Mouse (Mus musculus): ENCODE results near the gene Rhbg. TPM values are rescaled to one million over a fixed set of nuclear protein-coding genes. Genes with fewer than 3 reads are reported as not detected.

Gene Rhbg
- polyA plus RNA-seq, 1 experiment from 2014 or later: 0.28 TPM

DNA sequence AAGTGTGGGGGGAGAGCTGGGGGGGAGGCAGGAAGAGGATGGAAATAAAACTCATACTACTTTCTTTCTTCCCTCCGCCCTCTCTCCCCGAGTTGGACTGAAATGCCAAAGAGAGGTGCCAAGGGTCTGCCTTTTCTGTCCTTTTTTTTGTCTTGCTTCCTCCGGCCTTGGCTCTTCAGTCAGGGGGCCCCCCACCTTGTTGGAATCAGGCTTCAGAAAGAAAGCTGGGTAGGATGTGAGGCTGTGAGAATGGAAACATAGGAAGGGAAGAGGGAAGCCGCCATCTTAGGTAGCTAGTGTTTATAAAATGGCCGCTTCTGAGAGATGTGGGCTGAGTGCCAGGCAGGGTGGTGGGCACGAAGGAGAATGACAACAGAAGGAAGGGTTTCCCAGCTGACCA lies 32.1 kb downstream of the Rhbg start:
- Histone ChIP-seq H3K36me3 (replicated peaks) (peaks cover 71% of the 10 kb centered on the region), H3K4me3 (replicated peaks) (peak overlapping the region; percentile 19), H3K4me1 (peaks cover 97% of the 10 kb centered on the region), H3K4me2 (peak overlapping the region; percentile 88), H3K27ac (peak overlapping the region; percentile 99), H3K9me3 (no peaks in the 10 kb centered on the region), H3K27me3 (peaks cover 72% of the 10 kb centered on the region), H3K9ac (peak overlapping the region; percentile 53)
- peak; percentile 12; the same call in 1 of the 2 replicates for ATAC-seq (ENCODE audit: low FRiP score)
- WGBS: 56% methylated on average over 6 of the region's 6 CpGs

DNA sequence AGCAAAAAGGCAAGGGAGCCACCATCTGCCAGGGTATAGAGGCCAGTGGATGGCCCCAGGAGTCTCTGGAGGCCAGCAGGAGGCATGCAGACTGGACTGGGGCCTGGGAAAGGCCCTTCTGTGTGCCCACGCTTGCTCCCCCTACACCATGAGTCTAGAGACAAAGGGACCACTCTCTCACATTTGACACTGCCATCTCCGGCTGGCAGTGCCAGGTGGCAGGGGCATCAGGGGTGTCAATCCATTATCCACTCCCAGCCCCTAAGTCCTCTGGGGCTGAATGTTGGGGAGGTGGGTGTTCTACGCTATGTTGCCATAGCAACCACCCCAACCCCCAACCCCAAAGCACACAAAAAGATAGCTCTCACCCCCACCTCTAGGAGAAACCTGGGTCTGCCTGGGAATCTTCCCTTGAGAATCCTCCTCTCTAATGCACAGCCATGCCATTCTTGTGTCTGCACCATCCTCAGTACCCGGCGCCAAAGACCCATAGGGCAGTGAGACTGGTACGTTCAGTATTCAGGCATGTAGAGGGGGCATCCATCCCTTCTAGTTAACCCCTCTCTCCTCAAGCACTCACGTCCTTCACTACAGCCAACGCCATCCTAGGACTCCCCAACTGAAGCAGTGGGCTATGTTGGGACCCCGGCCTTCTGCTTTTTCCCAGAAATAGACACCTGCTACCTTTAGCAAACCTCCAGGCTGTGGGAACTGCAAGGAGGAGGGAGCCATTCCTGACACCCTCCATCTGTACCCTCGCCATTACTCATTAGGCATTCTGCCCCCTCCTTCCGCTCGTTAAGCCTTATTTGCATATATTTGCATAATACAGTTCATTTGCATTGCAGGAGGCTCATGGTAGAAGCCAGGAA lies 32.8 kb downstream of the Rhbg start:
- ATAC-seq (ENCODE audit: low FRiP score): peak; percentile 77
- Histone ChIP-seq H3K27me3 (peaks cover 79% of the 10 kb centered on the region), H3K4me3 (replicated peaks) (peak overlapping the region; percentile 25), H3K9ac (peak overlapping the region; percentile 99), H3K9me3 (no peaks in the 10 kb centered on the region), H3K4me2 (peak overlapping the region; percentile 88), H3K36me3 (replicated peaks) (peaks cover 66% of the 10 kb centered on the region), H3K4me1 (peaks cover 93% of the 10 kb centered on the region), H3K27ac (peak overlapping the region; percentile 99)
- WGBS: 24% methylated on average over 12 of the region's 12 CpGs

GRCm38 (mm10) chr3:88220842-88221241 lies 33.7 kb downstream of the Rhbg start:
- 6% methylated on average over 6 of the region's 6 CpGs for WGBS
- H3K9ac ChIP-seq: peak overlapping the region; percentile 99
- H3K4me3 ChIP-seq (replicated peaks): peak overlapping the region; percentile 83
- H3K4me2 ChIP-seq: peak overlapping the region; percentile 88
- no peak for ATAC-seq (ENCODE audit: low FRiP score)
- peaks cover 65% of the 10 kb centered on the region for H3K36me3 ChIP-seq (replicated peaks)
- peaks cover 85% of the 10 kb centered on the region for H3K27me3 ChIP-seq
- H3K4me1 ChIP-seq: peaks cover 89% of the 10 kb centered on the region
- H3K27ac ChIP-seq: peak overlapping the region; percentile 99
- no peaks in the 10 kb centered on the region for H3K9me3 ChIP-seq

GRCm38 (mm10) chr3:88219940-88220339 lies 34.6 kb downstream of the Rhbg start:
- 2% methylated on average over 9 of the region's 9 CpGs for WGBS

GRCm38 (mm10) chr3:88217679-88218078 lies 36.8 kb downstream of the Rhbg start:
- peak overlapping the region; percentile 99 for H3K27ac ChIP-seq

More at GRCm38 (mm10) chr3:88219940-88220339, 34.6 kb downstream of the Rhbg start:
- Histone ChIP-seq H3K4me3 (replicated peaks) (peak overlapping the region; percentile 83), H3K36me3 (replicated peaks) (peaks cover 65% of the 10 kb centered on the region), H3K4me2 (peak overlapping the region; percentile 88), H3K4me1 (peaks cover 88% of the 10 kb centered on the region), H3K9me3 (no peaks in the 10 kb centered on the region), H3K27me3 (peaks cover 81% of the 10 kb centered on the region), H3K27ac (peak overlapping the region; percentile 99), H3K9ac (peak overlapping the region; percentile 99)
- ATAC-seq (ENCODE audit: low FRiP score): peak; percentile 47

GRCm38 (mm10) chr3:88216534-88217326 lies 37.8 kb downstream of the Rhbg start:
- Histone ChIP-seq H3K27me3 (peaks cover 89% of the 10 kb centered on the region), H3K4me1 (peaks cover 85% of the 10 kb centered on the region), H3K36me3 (replicated peaks) (peaks cover 53% of the 10 kb centered on the region), H3K4me2 (peak overlapping the region; percentile 88), H3K9me3 (no peaks in the 10 kb centered on the region), H3K27ac (peak overlapping the region; percentile 99), H3K4me3 (replicated peaks) (peak overlapping the region; percentile 83), H3K9ac (peak overlapping the region; percentile 99)
- no peak for ATAC-seq (ENCODE audit: low FRiP score)
- WGBS: 8% methylated on average over 7 of the region's 7 CpGs

More at GRCm38 (mm10) chr3:88217679-88218078, 36.8 kb downstream of the Rhbg start:
- H3K4me1 ChIP-seq: peaks cover 87% of the 10 kb centered on the region
- H3K36me3 ChIP-seq (replicated peaks): peaks cover 55% of the 10 kb centered on the region
- peak overlapping the region; percentile 88 for H3K4me2 ChIP-seq
- H3K9ac ChIP-seq: peak overlapping the region; percentile 99
- 38% methylated on average over 1 of the region's 2 CpGs for WGBS
- H3K27me3 ChIP-seq: peaks cover 84% of the 10 kb centered on the region
- H3K9me3 ChIP-seq: no peaks in the 10 kb centered on the region
- H3K4me3 ChIP-seq (replicated peaks): peak overlapping the region; percentile 83
- ATAC-seq (ENCODE audit: low FRiP score): no peak

DNA sequence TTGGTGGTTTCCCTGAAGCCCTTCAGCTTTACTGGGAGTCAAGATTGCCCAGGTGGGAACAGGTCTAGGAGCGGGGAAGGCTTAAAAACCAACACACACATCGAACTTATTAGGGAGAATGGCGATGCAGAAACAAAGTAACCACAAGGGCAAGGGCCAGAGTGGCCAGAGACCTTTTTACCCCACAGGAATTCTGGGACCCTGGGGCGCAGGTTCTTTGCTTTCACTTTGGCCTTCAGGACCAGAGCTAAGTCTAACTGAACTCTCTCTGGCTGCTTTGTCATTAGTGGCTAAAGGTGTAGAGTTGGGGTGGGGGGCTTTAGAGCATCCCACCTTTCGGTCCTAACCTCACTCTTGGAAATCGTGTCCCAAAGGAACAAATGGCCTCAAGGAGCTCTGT lies 38.4 kb downstream of the Rhbg start:
- H3K36me3 ChIP-seq (replicated peaks): peaks cover 52% of the 10 kb centered on the region
- H3K27ac ChIP-seq: peak overlapping the region; percentile 99
- H3K27me3 ChIP-seq: peaks cover 88% of the 10 kb centered on the region
- no peak for ATAC-seq (ENCODE audit: low FRiP score)
- peak overlapping the region; percentile 83 for H3K4me3 ChIP-seq (replicated peaks)
- H3K9me3 ChIP-seq: no peaks in the 10 kb centered on the region
- peaks cover 85% of the 10 kb centered on the region for H3K4me1 ChIP-seq
- peak overlapping the region; percentile 88 for H3K4me2 ChIP-seq
- 8% methylated on average over 6 of the region's 6 CpGs for WGBS
- H3K9ac ChIP-seq: peak overlapping the region; percentile 99

DNA sequence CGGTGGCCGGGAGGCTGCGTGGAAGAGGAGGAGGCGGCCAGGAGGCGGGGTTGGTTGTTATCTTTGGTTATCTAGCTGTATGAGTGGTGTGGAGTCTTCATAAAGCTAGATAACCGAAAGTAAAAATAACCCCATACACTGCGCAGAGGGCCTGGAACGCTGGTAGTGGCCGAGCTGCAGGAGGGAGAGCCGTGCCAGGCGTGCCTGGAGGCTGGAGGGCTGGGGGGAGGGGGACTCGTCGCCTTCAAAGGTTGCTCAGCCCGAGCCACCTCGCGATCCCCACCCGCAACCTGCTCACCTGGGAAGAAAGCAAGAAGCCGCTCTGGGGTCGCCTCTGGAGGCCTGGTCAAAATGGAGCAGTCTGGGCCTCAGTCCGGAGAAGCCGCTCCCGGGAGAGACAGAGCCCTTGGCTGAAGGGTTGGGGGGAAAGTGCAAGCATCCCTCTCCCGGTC lies 38.9 kb downstream of the Rhbg start:
- WGBS: 2% methylated on average over 23 of the region's 23 CpGs
- H3K4me3 ChIP-seq (replicated peaks): peak overlapping the region; percentile 83
- H3K36me3 ChIP-seq (replicated peaks): peaks cover 49% of the 10 kb centered on the region
- H3K27me3 ChIP-seq: peaks cover 88% of the 10 kb centered on the region
- H3K4me1 ChIP-seq: peaks cover 84% of the 10 kb centered on the region
- ATAC-seq (ENCODE audit: low FRiP score): no peak
- peak overlapping the region; percentile 99 for H3K27ac ChIP-seq
- peak overlapping the region; percentile 88 for H3K4me2 ChIP-seq
- peak overlapping the region; percentile 99 for H3K9ac ChIP-seq
- no peaks in the 10 kb centered on the region for H3K9me3 ChIP-seq

DNA sequence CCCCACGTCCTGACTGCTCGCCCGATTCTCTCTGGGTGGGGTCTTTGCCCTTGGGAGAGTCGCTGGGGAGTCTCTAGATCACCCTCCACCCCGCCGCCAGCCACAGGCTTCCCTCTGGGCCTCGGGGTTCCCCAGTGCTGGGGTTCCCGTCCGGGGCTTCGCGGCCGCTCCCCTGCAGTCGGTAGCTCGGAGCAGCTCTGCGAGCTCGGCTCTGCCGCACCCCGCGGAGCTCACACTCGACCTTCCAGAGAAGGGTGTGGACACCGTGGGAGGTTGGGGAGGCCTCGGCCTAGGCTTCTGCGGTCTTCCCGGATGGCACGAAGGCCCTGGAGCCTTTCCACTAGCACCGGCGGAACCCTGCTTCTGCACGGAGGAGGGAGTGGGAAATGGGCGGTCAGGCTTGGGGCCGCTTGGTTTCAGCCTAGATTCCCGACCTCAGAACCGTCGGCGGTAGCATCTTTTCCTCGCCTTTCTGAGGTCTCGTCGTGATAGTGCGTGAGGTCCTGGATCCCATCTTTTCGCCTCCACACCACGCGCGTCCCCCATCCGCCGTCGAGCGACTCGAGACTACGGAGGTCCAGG lies 39.4 kb downstream of the Rhbg start:
- peak overlapping the region; percentile 88 for H3K4me2 ChIP-seq
- H3K4me1 ChIP-seq: peaks cover 84% of the 10 kb centered on the region
- peaks cover 48% of the 10 kb centered on the region for H3K36me3 ChIP-seq (replicated peaks)
- peak; percentile 17; the same call in 1 of the 2 replicates for ATAC-seq (ENCODE audit: low FRiP score)
- peak overlapping the region; percentile 99 for H3K9ac ChIP-seq
- peaks cover 87% of the 10 kb centered on the region for H3K27me3 ChIP-seq
- H3K9me3 ChIP-seq: no peaks in the 10 kb centered on the region
- peak overlapping the region; percentile 99 for H3K27ac ChIP-seq
- WGBS: 3% methylated on average over 48 of the region's 48 CpGs
- H3K4me3 ChIP-seq (replicated peaks): peak overlapping the region; percentile 83

GRCm38 (mm10) chr3:88214197-88214938 lies 40.1 kb downstream of the Rhbg start:
- H3K27me3 ChIP-seq: peaks cover 87% of the 10 kb centered on the region
- peak; percentile 90 for ATAC-seq (ENCODE audit: low FRiP score)
- H3K36me3 ChIP-seq (replicated peaks): peaks cover 55% of the 10 kb centered on the region
- peak overlapping the region; percentile 83 for H3K4me3 ChIP-seq (replicated peaks)
- peak overlapping the region; percentile 99 for H3K27ac ChIP-seq
- H3K9ac ChIP-seq: peak overlapping the region; percentile 99
- 2% methylated on average over 41 of the region's 42 CpGs for WGBS
- no peaks in the 10 kb centered on the region for H3K9me3 ChIP-seq
- peak overlapping the region; percentile 88 for H3K4me2 ChIP-seq
- H3K4me1 ChIP-seq: peaks cover 84% of the 10 kb centered on the region

DNA sequence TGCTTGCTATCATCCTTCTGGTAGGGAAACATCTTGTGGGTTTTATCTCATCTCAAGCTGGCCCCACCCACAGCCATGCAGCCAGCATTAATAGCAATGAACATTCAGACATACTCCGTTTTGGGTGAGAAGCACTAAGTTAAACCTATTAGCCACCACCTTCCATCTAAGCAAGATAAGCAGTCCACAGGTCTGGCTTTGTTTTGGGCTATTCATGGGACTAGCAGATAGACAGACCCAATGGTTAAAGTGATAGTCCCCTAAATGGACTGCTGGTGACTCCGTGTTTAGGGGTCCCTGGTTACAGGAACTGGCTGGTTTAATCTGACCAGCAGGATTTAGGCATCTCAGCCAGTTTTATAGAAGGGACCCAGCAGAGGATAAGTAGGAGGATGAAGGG lies 41.5 kb downstream of the Rhbg start:
- Histone ChIP-seq H3K4me2 (peak overlapping the region; percentile 88), H3K9me3 (no peaks in the 10 kb centered on the region), H3K36me3 (replicated peaks) (peaks cover 50% of the 10 kb centered on the region), H3K4me1 (peaks cover 77% of the 10 kb centered on the region), H3K4me3 (replicated peaks) (peak overlapping the region; percentile 83), H3K27ac (peak overlapping the region; percentile 99), H3K27me3 (peaks cover 87% of the 10 kb centered on the region), H3K9ac (peak overlapping the region; percentile 99)
- no peak for ATAC-seq (ENCODE audit: low FRiP score)
- WGBS: 9% methylated on average over 2 of the region's 2 CpGs
